Mouse (Mus musculus): ENCODE measurements around the gene Omg. TPM values are rescaled to one million over a fixed set of nuclear protein-coding genes. Genes with fewer than 3 reads are reported as not detected.
A peak's percentile ranks its signal among the peaks of the same experiment; 100 is the strongest.

Gene Omg
- polyA plus RNA-seq, 1 experiment = not detected

DNA sequence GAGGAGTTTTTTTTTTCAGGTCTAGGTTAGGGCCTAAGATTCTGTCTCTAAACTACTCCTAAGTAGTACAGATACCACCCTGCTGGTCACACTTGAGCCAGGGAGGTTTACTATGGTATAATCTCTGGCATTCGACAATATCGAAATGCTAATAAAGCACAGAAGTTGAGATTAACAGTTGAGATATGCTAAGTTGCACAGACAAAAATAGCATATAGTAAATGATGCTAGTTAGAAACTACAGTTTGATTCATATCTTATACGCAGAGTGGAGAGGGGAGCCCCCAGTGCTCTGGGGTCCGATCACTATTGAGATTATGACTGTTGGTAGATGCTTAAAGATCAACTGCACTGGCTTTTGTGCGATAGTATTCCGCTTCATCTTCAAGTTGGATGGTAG lies 25.3 kb upstream of the Omg start:
- no peaks in the 10 kb centered on the region for H3K9me3 ChIP-seq
- peaks cover 14% of the 10 kb centered on the region for H3K36me3 ChIP-seq (replicated peaks; ENCODE audit: low read length)
- no peaks in the 10 kb centered on the region for H3K27me3 ChIP-seq (replicated peaks)
- H3K4me3 ChIP-seq (replicated peaks) = peak overlapping the region; percentile 90
- peaks cover 89% of the 10 kb centered on the region for H3K4me1 ChIP-seq
- no peak for TF ChIP-seq FLI1 (IDR thresholded peaks at IDR 0.05; ENCODE audit: low read length)

GRCm38 (mm10) chr11:79528601-79529000 lies 24.7 kb upstream of the Omg start:
- H3K4me1 ChIP-seq = peaks cover 89% of the 10 kb centered on the region

GRCm38 (mm10) chr11:79527739-79528384 lies 24.0 kb upstream of the Omg start:
- H3K4me1 ChIP-seq = peaks cover 84% of the 10 kb centered on the region
- peaks cover 14% of the 10 kb centered on the region for H3K36me3 ChIP-seq (replicated peaks; ENCODE audit: low read length)
- peak overlapping the region; percentile 83 for H3K4me3 ChIP-seq (replicated peaks)
- no peak for TF ChIP-seq FLI1 (IDR thresholded peaks at IDR 0.05; ENCODE audit: low read length)
- TF ChIP-seq GATA1 (IDR thresholded peaks at IDR 0.05; ENCODE audit: borderline replicate concordance, low read length) = no peak
- no peaks in the 10 kb centered on the region for H3K27me3 ChIP-seq (replicated peaks)
- no peaks in the 10 kb centered on the region for H3K9me3 ChIP-seq

More at GRCm38 (mm10) chr11:79528601-79529000, 24.7 kb upstream of the Omg start:
- Histone ChIP-seq H3K36me3 (replicated peaks; ENCODE audit: low read length) (peaks cover 14% of the 10 kb centered on the region), H3K4me3 (replicated peaks) (peak overlapping the region; percentile 84), H3K27me3 (replicated peaks) (no peaks in the 10 kb centered on the region), H3K9me3 (no peaks in the 10 kb centered on the region)
- TF ChIP-seq GATA1 (IDR thresholded peaks at IDR 0.05; ENCODE audit: borderline replicate concordance, low read length) (no peak), FLI1 (IDR thresholded peaks at IDR 0.05; ENCODE audit: low read length) (no peak)

- Histone ChIP-seq H3K27me3 (replicated peaks) (no peaks in the 10 kb centered on the region), H3K4me1 (peaks cover 84% of the 10 kb centered on the region), H3K4me3 (replicated peaks) (peak overlapping the region; percentile 74), H3K9me3 (no peaks in the 10 kb centered on the region), H3K36me3 (replicated peaks; ENCODE audit: low read length) (peaks cover 14% of the 10 kb centered on the region)
- TF ChIP-seq GATA1 (IDR thresholded peaks at IDR 0.05; ENCODE audit: borderline replicate concordance, low read length) = no peak
- TF ChIP-seq FLI1 (IDR thresholded peaks at IDR 0.05; ENCODE audit: low read length) = no peak
Measured at GRCm38 (mm10) chr11:79527015-79527738, 23.3 kb upstream of the Omg start.

DNA sequence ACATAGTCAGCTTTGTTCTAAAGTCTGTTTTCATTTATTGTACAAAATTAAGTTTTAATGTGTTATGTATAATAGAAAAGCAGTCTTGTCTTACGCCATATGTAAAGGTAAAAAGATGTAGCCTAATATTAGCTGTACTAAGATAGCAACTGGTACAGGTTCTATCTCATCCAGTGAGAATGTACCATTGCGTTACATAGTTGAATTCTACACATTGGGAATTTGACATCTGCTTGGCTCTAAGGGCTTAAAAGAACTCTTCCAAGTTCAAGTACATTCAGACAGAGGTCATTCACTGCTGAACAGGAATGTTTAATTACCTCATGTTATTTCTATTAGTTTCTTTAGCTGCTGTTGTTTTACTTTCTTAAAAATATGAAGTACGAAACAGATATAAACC lies 22.7 kb upstream of the Omg start:
- TF ChIP-seq FLI1 (IDR thresholded peaks at IDR 0.05; ENCODE audit: low read length) (no peak), GATA1 (IDR thresholded peaks at IDR 0.05; ENCODE audit: borderline replicate concordance, low read length) (no peak)
- Histone ChIP-seq H3K4me3 (replicated peaks) (no peak overlapping the region), H3K4me1 (peaks cover 84% of the 10 kb centered on the region), H3K27me3 (replicated peaks) (no peaks in the 10 kb centered on the region), H3K9me3 (no peaks in the 10 kb centered on the region), H3K36me3 (replicated peaks; ENCODE audit: low read length) (peaks cover 15% of the 10 kb centered on the region)

DNA sequence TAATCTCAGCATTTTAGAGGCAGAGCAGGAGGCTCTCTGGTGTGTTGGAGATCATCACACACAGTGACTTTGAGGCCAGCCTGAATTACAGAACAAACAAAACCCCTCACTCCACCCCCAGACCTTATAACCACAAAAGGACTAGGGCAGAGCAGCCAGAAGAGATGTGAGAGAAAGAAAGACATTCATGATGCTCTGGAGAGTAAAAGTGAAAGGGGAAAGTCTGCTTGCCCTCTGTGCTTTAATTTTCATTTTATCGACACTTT lies 20.4 kb upstream of the Omg start:
- Histone ChIP-seq H3K4me1 (peaks cover 81% of the 10 kb centered on the region), H3K4me3 (replicated peaks) (peak overlapping the region; percentile 93)
- TF ChIP-seq FLI1 (IDR thresholded peaks at IDR 0.05; ENCODE audit: low read length) = no peak
- TF ChIP-seq GATA1 (IDR thresholded peaks at IDR 0.05; ENCODE audit: borderline replicate concordance, low read length) = no peak

GRCm38 (mm10) chr11:79523560-79524309 lies 19.9 kb upstream of the Omg start, which contains the start of gene Evi2b:
Evi2b (minus strand) TSS chr11:79523762.
- peaks cover 81% of the 10 kb centered on the region for H3K4me1 ChIP-seq
- peaks cover 27% of the 10 kb centered on the region for H3K36me3 ChIP-seq (replicated peaks; ENCODE audit: low read length)
- H3K27me3 ChIP-seq (replicated peaks) = no peaks in the 10 kb centered on the region
- TF ChIP-seq GATA1 (IDR thresholded peaks at IDR 0.05; ENCODE audit: borderline replicate concordance, low read length) (peak; percentile 84; the same call in 1 of the 3 replicates), FLI1 (IDR thresholded peaks at IDR 0.05; ENCODE audit: low read length) (no peak)
- H3K4me3 ChIP-seq (replicated peaks) = peak within 1 kb of the TSS; percentile 93
- no peaks in the 10 kb centered on the region for H3K9me3 ChIP-seq

More for the DNA sequence above, 20.4 kb upstream of the Omg start:
- no peaks in the 10 kb centered on the region for H3K9me3 ChIP-seq
- peaks cover 22% of the 10 kb centered on the region for H3K36me3 ChIP-seq (replicated peaks; ENCODE audit: low read length)
- H3K27me3 ChIP-seq (replicated peaks) = no peaks in the 10 kb centered on the region

DNA sequence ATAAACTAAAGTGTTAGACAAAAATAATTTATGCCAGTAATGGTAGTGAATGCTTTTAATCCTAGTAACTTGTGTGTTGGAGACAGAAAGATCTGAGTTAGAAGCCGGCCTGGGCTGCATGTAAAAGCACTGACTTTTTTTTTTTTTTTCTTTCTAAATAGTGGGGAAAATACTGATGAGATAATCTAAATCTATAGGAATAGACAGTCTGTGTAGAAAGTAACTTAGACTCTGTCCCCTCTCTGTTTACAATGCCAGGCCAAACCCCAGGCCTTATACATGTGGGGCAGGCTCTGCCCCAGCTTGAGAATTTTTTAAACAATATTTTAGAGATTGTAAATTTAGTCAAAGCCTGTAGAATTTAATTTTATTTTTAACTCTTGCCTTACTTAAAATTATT lies 19.1 kb upstream of the Omg start:
- Histone ChIP-seq H3K4me1 (peaks cover 81% of the 10 kb centered on the region), H3K36me3 (replicated peaks; ENCODE audit: low read length) (peaks cover 34% of the 10 kb centered on the region)
- TF ChIP-seq GATA1 (IDR thresholded peaks at IDR 0.05; ENCODE audit: borderline replicate concordance, low read length) = no peak
- no peak for TF ChIP-seq FLI1 (IDR thresholded peaks at IDR 0.05; ENCODE audit: low read length)

GRCm38 (mm10) chr11:79521930-79522329 lies 18.0 kb upstream of the Omg start:
- peaks cover 77% of the 10 kb centered on the region for H3K4me1 ChIP-seq
- H3K27me3 ChIP-seq (replicated peaks) = no peaks in the 10 kb centered on the region
- peak overlapping the region; percentile 89 for H3K4me3 ChIP-seq (replicated peaks)
- H3K9me3 ChIP-seq = no peaks in the 10 kb centered on the region
- TF ChIP-seq GATA1 (IDR thresholded peaks at IDR 0.05; ENCODE audit: borderline replicate concordance, low read length) = no peak
- TF ChIP-seq FLI1 (IDR thresholded peaks at IDR 0.05; ENCODE audit: low read length) = no peak
- H3K36me3 ChIP-seq (replicated peaks; ENCODE audit: low read length) = peaks cover 33% of the 10 kb centered on the region

More for the DNA sequence above, 19.1 kb upstream of the Omg start:
- Histone ChIP-seq H3K4me3 (replicated peaks) (peak overlapping the region; percentile 93), H3K9me3 (no peaks in the 10 kb centered on the region), H3K27me3 (replicated peaks) (no peaks in the 10 kb centered on the region)

- no peaks in the 10 kb centered on the region for H3K27me3 ChIP-seq (replicated peaks)
- no peak for TF ChIP-seq GATA1 (IDR thresholded peaks at IDR 0.05; ENCODE audit: borderline replicate concordance, low read length)
- no peak for TF ChIP-seq FLI1 (IDR thresholded peaks at IDR 0.05; ENCODE audit: low read length)
- H3K4me3 ChIP-seq (replicated peaks) = peak overlapping the region; percentile 84
- peaks cover 75% of the 10 kb centered on the region for H3K4me1 ChIP-seq
- peaks cover 38% of the 10 kb centered on the region for H3K36me3 ChIP-seq (replicated peaks; ENCODE audit: low read length)
- no peaks in the 10 kb centered on the region for H3K9me3 ChIP-seq
Measured at GRCm38 (mm10) chr11:79520772-79521171, 16.9 kb upstream of the Omg start.
